Mouse (Mus musculus) heart, postnatal 0 days (tissue): ENCODE measurements around the gene Crb1. TPM values are rescaled to one million over a fixed set of nuclear protein-coding genes. Genes with fewer than 3 reads are reported as not detected.
A peak's percentile ranks its signal among the peaks of the same experiment; 100 is the strongest.
"Not testable (repeated sequence)": the region's sequence is repeated elsewhere in the genome, so short reads cannot be mapped to it uniquely, and the experiment has no call there.

Experiments used
- ATAC-seq: fragments of 200-750 bp; cut with Nextera tagmentation; 2 replicates; pipeline ENCODE4 v1.8.0; 2017; ENCODE audit warnings: low read depth, moderate number of reproducible peaks, moderate library complexity; ENCODE audit not compliant: insufficient read depth
- DNase-seq: peaks from one replicate; pipeline ENCODE4 v3.0.0-alpha.2; 2016; ENCODE audit warnings: low spot score
- H3K27ac ChIP-seq: fragments of 300-500 bp; sonication (generic); 2 replicates; pipeline ENCODE4 v1.5.1; 2014; ENCODE audit warnings: low read depth, mild to moderate bottlenecking
- H3K27me3 ChIP-seq: fragments of 300-500 bp; sonication (generic); 2 replicates; pipeline ENCODE4 v1.6.1; 2014; ENCODE audit warnings: low read length, mixed read lengths; ENCODE audit not compliant: control insufficient read depth, insufficient read depth
- H3K36me3 ChIP-seq: fragments of 300-500 bp; sonication (generic); replicated peaks from 2 replicates; pipeline ENCODE4 v1.6.1; 2014; ENCODE audit warnings: low read length, mixed read lengths; ENCODE audit not compliant: control insufficient read depth, insufficient read depth
- H3K4me1 ChIP-seq: fragments of 300-500 bp; sonication (generic); 2 replicates; pipeline ENCODE4 v1.6.1; 2014; ENCODE audit warnings: antibody characterized with exemption; ENCODE audit not compliant: control insufficient read depth, insufficient read depth
- H3K4me2 ChIP-seq: fragments of 300-500 bp; sonication (generic); 2 replicates; pipeline ENCODE4 v1.6.1; 2014; ENCODE audit warnings: low read depth, mild to moderate bottlenecking, low read length, moderate library complexity
- H3K4me3 ChIP-seq: fragments of 300-500 bp; sonication (generic); 2 replicates; pipeline ENCODE4 v1.5.1; 2014; ENCODE audit warnings: low read depth, low read length
- H3K9ac ChIP-seq: fragments of 300-500 bp; sonication (generic); replicated peaks from 2 replicates; pipeline ENCODE4 v1.6.1; 2014; ENCODE audit warnings: low read depth, low read length, mixed read lengths
- H3K9me3 ChIP-seq: fragments of 300-500 bp; sonication (generic); replicated peaks from 2 replicates; pipeline ENCODE4 v1.6.1; 2016; ENCODE audit warnings: low read length; ENCODE audit not compliant: control insufficient read depth
- CTCF ChIP-seq: IDR thresholded peaks from 2 replicates; pipeline ENCODE4 v1.5.1; 2016; ENCODE audit warnings: antibody characterized with exemption, control low read depth, low read depth
- EP300 ChIP-seq: IDR thresholded peaks from 2 replicates; pipeline ENCODE4 v1.6.1; 2016; ENCODE audit warnings: antibody characterized with exemption, low read depth
- WGBS: fragments of 180-500 bp; shearing (Covaris S2); extraction: QIAGEN DNeasy Blood & Tissue Kit; methylation state at CpG from one replicate; pipeline ENCODE4 v1.1.7; 2014; 5-methylcytosine and 5-hydroxymethylcytosine counted together
- polyA plus RNA-seq: library from polyadenylated mRNA; unstranded; fragments of >200 nt; fragmentation: Nextera tagmentation; extraction: Ambion mirVana; gene quantifications from 2 replicates; pipeline ENCODE4 v1.2.1, GENCODE M21; 2015
- total RNA-seq: library from RNA; depleted of rRNA; stranded (reverse); fragments of >200 nt; gene quantifications from 2 replicates; pipeline ENCODE4 v1.2.3, GENCODE M21; 2014; ENCODE audit warnings: low replicate concordance

Crb1 gene
- total and polyA plus RNA-seq, 2 experiments from 2014 or later = 0.12 to 0.38 TPM

DNA sequence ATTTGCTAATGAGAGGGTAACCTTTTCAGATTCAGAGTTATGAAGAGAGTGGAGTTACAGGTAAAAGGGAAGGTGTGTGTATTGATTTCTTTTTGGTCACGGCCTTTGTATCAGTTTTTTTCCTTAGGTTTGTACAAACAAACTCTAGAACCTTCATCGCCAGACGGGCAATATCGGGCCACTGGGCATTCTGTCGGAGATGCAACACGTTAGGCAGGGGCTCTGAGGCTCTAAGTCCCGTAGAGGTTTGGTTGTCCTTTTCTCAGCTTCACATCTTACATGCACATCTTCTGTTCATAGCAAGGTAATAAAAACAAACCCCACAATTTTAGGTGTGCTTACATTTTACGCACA, 44.6 kb upstream of the Crb1 start:
- H3K9me3 ChIP-seq = no peaks in the 10 kb centered on the region
- ATAC-seq (no peak), DNase-seq (no peak)
- TF ChIP-seq CTCF = no peak
- H3K4me2 ChIP-seq = peak overlapping the region; percentile 67
- peak overlapping the region; percentile 90 for H3K9ac ChIP-seq
- peaks cover 34% of the 10 kb centered on the region for H3K4me1 ChIP-seq
- peak overlapping the region; percentile 84 for H3K4me3 ChIP-seq
- H3K27me3 ChIP-seq = no peaks in the 10 kb centered on the region
- under 1% methylated on average over 8 of the region's 8 CpGs for WGBS
- peak overlapping the region; percentile 89 for H3K27ac ChIP-seq
- H3K36me3 ChIP-seq = no peaks in the 10 kb centered on the region

DNA sequence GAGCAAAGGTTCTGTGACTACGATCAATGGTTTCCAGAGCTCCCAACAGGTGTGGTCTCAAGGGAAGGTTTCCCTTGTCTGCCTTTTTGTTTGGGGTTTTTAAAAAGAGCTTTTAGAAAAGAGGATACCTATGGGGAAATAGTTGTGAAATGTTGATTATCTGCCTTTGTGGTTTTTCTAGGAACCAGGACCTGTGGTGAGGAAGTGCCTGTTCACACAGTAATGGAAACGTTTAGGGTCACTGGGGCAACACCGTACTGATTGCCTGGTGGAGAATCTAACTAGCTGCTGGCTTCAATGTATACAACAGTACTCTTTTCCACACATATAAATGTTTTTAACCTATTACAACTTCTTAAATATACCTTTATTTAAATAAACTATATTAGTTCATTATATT, 36.6 kb upstream of the Crb1 start:
- no peak for ATAC-seq
- no peak for DNase-seq
- Histone ChIP-seq H3K36me3 (no peaks in the 10 kb centered on the region), H3K4me1 (no peaks in the 10 kb centered on the region), H3K27me3 (no peaks in the 10 kb centered on the region), H3K4me3 (no peak overlapping the region), H3K9me3 (0 out of 2 replicates have a peak, but pooled peaks cover 5% of the 10 kb centered on the region), H3K4me2 (no peak overlapping the region), H3K27ac (no peak overlapping the region), H3K9ac (no peak overlapping the region)
- 72% methylated on average over 3 of the region's 3 CpGs for WGBS
- no peak for TF ChIP-seq CTCF
- TF ChIP-seq EP300 = no peak

DNA sequence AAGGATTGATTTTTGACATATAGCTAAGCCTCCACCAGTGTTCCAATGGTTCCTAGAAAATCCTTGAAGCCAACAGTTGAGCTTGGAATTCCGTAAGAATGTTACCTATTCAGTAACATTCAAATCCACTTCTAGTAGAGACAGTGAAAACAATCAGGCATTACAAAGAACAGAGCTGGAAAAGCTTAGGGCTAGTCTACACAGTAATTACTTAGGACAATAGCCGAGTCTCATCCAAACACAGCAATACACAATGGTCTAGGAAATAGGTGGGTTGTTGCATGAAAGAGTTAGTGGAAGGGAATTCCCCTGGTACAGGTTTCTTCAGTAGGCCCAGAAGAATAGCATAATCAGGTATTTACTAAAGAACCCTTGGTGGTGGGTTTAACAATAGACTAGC, 35.5 kb upstream of the Crb1 start:
- H3K4me2 ChIP-seq, ATAC-seq, H3K4me3 ChIP-seq, H3K4me1 ChIP-seq, H3K9ac ChIP-seq, H3K27ac ChIP-seq, H3K27me3 ChIP-seq, H3K36me3 ChIP-seq, DNase-seq, H3K9me3 ChIP-seq: not testable (repeated sequence)
- 93% methylated on average over 2 of the region's 2 CpGs for WGBS

DNA sequence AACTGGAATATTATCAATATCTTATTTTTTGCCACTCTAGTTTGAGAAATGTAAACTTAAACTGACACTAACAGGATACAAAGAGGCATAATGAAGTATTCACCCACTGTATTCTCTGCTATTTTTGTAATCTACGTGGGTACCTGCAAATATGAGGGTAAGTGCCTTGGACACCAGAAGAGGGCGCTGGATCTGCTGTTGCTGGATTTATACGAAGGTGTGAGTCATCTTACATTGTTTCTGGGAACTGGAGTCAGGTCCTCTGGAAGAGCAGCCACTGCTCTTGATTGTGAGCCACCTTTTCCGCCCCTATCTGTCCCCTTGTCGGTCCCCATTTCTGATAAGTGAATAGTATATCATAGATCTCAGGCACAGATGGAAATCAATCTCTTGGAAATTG, 30.8 kb upstream of the Crb1 start:
- Histone ChIP-seq H3K4me1 (no peaks in the 10 kb centered on the region), H3K9ac (no peak overlapping the region), H3K27me3 (no peaks in the 10 kb centered on the region), H3K4me3 (no peak overlapping the region), H3K27ac (no peak overlapping the region), H3K9me3 (0 out of 2 replicates have a peak, but pooled peaks cover 5% of the 10 kb centered on the region), H3K4me2 (no peak overlapping the region), H3K36me3 (no peaks in the 10 kb centered on the region)
- WGBS = 52% methylated on average over 5 of the region's 5 CpGs
- TF ChIP-seq CTCF = no peak
- TF ChIP-seq EP300 = no peak
- ATAC-seq = no peak
- no peak for DNase-seq

DNA sequence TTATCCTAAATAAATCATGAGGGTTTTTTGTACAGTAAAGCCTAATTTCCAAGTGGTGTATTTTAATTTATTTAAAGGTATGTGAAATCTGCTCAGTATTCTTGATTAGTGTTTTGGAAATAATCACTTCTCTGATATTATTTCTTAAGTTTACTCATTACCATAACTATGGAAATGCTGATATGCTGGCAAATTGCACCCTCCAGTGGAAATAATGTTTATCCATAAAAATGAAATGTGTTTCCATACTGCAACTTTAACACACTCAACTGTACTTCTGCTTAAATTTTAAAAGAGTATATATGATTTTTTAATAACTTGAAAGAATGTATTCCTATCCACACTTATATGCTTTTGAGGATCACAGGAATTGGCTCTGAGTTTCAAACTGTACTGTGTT, 28.9 kb upstream of the Crb1 start:
- TF ChIP-seq CTCF = no peak
- TF ChIP-seq EP300 = no peak
- Histone ChIP-seq H3K9ac (no peak overlapping the region), H3K9me3 (0 out of 2 replicates have a peak, but pooled peaks cover 3% of the 10 kb centered on the region), H3K36me3 (no peaks in the 10 kb centered on the region), H3K4me3 (no peak overlapping the region), H3K4me1 (no peaks in the 10 kb centered on the region), H3K27me3 (no peaks in the 10 kb centered on the region), H3K27ac (no peak overlapping the region), H3K4me2 (no peak overlapping the region)
- ATAC-seq (no peak), DNase-seq (no peak)

DNA sequence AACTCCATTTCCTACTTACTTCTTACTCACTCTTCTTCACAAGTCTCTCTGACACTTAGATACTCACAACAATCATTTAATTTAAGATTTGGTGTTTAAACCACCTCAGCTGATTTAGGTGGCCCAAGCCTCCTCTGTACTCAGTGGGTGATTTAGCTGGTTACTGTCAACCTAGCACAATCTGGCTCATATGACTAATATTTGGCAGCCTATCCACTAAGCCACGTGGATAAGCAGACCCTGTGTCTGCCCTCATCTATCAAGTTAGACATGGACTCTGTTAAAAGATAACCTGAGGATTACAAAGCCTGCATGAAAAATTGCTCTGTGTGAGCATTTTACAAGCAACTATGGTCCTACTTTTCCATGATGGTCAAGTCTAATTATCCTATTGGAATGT, 19.7 kb upstream of the Crb1 start:
- no peak for DNase-seq
- WGBS = 9% methylated on average over 1 of the region's 1 CpGs

More for the DNA sequence above, 19.7 kb upstream of the Crb1 start:
- TF ChIP-seq CTCF (no peak), EP300 (no peak)
- H3K27me3 ChIP-seq = no peaks in the 10 kb centered on the region
- no peaks in the 10 kb centered on the region for H3K36me3 ChIP-seq
- H3K4me1 ChIP-seq = no peaks in the 10 kb centered on the region
- H3K4me2 ChIP-seq = no peak overlapping the region
- no peak for ATAC-seq
- no peak overlapping the region for H3K9ac ChIP-seq
- H3K9me3 ChIP-seq = no peaks in the 10 kb centered on the region
- H3K4me3 ChIP-seq = no peak overlapping the region
- H3K27ac ChIP-seq = no peak overlapping the region
